Mouse (Mus musculus): ENCODE measurements at regions not wholly inside any gene's neighbourhood (a gene's known extent, or its start where the extent isn't known, plus 50 kb on each side); places are given as distances from the start of the nearest gene placed in this dataset.
"Not testable (repeated sequence)": the region's sequence is repeated elsewhere in the genome, so short reads cannot be mapped to it uniquely, and the experiment has no call there.

DNA sequence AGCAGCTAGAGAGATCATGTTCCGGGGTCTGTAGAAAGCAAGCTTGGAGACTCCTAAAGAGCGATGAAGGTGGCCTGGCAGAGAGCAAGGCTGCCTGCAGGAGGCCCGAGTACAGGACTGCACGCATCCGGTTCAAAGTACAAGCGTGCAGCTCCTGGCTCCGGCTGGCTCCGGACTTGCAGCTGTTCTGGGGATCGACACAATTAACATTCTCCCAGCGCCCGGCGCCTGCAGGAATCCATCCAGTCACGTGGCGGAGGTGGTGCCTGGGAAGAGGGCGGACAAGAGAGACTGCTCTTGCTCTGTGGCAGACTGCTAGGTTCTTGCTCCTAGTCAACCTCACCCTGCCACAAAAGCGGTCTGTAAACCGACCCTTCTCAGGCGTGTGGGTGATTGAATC is 86.9 kb downstream of the Bdh1 start:
- CTCF ChIA-PET: no interaction called here

DNA sequence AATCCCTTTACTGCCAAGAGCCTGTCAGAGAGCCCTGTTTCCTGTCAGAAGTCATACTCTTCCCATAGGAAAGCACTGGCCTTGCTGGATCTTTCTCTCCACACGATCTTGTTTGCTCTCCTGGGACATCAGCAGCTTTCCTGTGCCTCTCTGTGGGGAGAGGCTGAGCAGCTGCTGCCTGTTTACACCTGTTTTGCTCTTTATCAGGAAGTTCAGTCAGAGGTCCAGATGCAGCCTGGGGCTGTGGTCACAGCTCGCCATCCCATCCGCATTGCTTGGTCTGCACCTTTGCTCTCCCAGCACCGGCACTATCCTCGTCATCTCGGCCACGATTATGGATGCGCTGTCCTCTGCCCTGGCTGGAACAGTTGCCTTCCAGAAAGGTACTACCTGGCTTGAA is 88.0 kb downstream of the Bdh1 start:
- CTCF ChIA-PET: no interaction called here

DNA sequence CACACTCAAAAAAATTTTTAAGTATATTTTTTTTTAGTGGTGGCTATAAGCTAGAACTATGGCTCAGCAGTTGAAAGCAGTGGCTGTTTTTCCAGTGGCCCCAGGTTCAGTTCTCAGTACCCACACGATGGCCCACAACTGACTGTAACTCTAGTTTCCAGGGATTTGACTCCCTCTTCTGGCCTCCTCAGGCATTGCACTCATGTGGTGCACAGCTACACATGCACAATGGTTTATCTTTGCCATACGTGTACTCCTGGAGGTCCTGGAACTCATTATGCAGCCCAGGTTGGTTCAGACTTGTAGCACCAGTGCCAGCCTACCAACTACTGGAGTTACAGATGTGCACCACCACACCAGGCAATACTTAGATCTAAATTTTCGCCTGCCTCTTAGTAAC is 96.7 kb downstream of the Bdh1 start:
- CTCF ChIA-PET: no interaction called here

DNA sequence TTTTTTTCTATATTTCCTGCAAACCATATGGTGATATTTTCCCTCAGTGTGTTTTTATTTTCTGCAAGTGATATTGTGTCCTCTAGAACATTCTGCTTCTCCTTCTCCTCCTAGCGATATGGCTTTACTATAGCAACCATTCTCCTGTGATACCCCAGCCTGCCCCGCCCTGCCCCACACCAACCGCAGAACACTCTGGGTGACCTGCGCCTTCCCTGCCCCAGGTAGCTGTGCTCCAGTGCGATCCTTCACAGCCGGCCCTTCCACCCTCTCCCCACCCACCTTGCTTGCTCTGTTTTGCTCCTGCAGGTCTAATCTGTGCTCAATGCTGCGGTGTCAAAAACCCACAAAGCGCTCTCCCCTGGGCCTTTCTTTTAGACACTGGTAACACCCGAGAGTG is 98.0 kb downstream of the Bdh1 start:
- CTCF ChIA-PET: no interaction called here

DNA sequence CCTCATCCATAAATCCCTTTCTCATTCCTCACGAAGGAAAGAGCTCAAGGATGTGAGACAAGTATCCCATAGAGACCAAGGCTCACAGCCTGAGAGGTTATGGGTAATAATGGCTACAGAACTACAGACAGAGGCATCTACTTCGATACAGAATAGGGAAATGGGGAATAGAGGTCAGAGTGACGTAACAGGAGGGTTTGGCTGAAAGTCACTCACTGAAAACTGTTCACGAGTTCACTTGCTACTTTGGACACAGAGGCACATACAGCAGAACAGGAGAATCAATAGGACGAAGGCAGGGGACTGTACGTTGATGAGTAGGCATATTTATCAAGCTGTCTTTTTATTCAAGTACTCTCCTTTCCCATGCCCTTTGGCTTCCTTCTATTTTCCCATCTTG is 99.7 kb downstream of the Bdh1 start:
- CTCF ChIA-PET: no interaction called here

DNA sequence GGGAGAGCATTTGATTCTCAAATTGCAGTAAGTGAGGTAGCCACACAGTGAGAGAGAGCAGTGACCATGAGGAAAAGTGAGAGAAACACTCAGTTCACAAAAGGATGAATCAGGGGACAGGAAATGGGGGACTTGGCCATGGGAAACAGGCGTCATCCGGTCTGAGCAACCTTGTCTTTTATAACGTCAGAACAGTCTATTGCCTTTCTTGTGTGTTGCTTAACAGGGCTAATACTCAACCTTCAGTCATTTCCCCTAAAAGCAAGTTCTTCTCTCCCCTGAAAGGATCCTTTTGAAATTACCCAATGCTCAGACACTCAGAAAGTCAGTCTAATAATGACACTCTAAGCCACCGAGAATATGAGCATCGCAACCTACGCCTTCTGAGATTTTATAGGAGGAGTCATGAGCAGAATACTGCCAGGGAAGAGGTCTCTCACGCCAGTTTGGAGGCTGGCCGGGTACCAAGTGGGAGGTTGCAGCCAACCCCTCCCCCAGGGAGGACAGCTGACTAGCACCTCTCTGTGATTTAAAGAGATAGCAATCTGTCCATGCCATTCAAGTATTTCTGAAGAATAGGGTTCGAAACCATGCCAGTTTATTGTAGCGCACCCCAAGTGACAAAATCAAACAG is 104.7 kb downstream of the Bdh1 start:
- CTCF ChIA-PET: no interaction called here

DNA sequence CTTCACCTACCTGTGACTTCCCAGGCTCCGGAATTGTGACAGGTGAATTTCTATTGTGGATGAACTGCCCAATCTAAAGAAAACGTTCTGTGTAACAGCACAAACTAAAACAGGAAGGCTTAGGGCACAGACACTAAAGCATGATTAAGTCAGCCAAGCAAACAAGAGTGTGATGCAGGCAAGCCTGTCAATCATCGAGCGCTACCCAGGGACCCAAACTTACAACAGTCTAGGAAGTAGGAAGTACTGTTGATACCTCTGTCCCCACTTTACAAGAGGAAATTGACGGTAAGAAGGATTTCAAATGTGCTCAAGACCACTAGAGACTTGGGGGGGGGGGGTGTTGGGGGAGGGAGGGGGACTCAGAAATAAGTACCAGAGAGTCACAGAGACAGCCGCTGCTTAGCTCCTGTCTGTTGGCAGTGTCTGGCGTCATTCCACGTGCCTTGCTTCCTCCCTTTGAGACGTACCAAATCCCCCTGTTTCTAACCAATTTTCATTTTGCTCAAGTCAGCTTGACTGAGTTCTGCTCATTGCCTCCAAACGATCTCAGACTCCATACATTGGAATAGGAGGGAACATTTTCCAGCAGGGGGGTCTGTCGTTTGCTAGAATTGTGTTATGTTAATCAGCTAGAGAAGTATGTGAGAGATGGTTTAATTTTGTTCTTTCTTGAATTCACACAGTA is 106.7 kb downstream of the Bdh1 start:
- CTCF ChIA-PET: interaction anchor here (0.6 kb wide), 1 partner anchor 43 kb away, joined by 4 read pairs; no protein-coding TSS in a partner anchor

DNA sequence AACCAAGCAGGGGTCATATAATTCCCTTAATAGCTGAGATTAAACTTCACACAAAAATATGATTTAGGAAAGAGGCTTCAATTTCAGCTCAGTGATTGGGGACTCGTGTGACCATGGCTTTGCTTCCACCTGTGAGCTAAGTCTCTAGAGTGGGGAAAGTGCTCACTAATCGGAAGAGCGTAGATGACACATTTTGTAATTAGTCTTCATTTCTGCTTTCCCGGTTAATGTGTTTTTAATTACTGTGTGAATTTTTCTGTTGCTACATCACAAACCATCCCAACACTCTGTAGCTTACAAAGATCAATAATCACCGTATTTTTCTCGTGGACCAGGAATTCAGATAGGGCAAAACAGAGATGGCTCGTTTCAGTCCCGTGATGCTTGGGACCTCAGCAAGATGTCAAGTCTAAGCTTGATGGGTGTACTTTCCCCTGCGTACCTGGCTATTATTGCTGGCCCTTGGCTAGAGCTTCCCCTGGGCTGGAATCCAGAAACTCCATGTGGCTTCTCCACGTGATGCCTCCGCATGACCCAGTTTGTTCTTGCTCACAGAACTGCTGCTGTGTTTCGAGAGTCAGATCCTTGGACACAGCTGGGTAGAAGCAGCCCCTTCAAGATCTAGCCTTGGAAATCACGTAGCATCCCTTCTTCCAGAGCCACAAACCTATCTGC is 107.3 kb downstream of the Bdh1 start:
- CTCF ChIA-PET: interaction anchor here (0.6 kb wide), 1 partner anchor 44 kb away, joined by 4 read pairs; no protein-coding TSS in a partner anchor

DNA sequence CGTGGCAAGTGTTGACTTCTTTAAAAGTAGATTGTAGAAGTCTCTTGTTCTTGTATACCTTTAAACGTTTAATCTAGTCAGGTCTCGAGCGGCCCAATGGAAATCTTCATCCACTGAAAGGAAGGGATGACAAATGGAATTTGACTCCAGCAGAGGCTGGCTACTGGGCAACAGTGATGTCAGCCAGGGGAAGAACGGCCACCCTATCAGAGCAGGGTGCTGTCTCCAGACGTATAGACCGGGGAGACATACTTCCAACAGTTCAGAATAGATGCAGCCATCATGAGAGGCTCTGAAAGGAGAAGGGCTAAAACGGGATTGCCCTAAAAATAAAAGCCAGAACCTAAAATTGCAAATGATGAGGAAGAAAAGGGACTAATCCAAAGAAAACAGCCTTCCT is 108.0 kb downstream of the Bdh1 start:
- CTCF ChIA-PET: no interaction called here

DNA sequence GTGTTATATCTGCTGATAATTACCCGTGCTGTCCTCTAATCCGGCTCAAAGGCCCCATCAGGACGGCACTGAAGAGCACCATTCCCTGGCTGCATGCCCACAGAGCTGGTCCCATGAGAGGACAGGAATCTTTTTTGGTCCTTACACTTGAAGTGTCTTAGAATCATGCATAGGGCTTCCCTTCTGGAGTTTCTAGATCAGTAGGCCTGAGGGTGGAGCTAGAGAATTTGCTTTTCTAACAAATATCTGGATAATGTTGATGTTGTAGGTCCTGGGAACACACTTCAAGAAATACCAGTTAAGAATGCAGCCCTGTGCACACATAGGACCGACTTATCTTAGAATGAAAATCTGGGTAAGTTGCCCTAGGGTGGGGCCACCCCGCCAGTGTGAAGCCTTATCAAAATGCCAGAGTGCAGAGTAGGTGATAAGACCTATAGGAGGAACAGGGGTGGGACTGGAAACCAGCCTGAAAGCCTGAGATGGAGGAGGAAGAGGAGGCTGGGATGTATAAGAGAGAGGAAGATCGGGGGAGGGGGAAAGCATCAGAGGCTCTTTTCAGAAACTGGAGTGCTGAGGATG is 111.2 kb downstream of the Bdh1 start:
- CTCF ChIA-PET: no interaction called here

DNA sequence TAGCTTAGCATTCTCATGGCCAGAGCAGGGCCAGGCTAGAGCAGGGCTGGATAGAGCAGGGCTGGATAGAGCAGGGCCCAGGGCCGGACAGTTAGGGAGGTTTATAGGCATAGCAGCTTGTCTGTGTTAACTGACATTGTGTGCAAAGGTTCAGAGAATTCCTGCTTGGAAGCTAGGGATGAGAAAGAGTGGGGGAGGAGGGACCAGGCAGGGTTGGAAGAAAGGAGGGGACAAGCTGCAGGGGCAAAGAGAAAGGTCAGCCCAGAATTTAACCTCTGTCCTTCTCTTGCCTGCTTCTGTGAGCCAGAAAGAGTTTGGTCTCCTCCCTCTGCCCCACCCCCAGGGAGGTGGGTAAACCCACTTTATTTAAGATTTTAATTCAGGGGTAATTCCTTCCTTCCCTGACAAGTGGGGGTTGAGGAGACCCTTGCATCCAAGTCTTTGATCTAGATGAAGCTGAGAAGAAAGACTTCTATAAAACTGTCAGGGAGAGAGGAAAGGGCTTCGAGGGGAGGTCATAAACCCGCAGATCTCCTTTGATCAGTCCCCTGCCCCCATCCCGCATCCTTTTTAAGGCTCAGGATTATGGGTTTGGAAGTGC is 112.9 kb downstream of the Bdh1 start:
- CTCF ChIA-PET: no interaction called here

DNA sequence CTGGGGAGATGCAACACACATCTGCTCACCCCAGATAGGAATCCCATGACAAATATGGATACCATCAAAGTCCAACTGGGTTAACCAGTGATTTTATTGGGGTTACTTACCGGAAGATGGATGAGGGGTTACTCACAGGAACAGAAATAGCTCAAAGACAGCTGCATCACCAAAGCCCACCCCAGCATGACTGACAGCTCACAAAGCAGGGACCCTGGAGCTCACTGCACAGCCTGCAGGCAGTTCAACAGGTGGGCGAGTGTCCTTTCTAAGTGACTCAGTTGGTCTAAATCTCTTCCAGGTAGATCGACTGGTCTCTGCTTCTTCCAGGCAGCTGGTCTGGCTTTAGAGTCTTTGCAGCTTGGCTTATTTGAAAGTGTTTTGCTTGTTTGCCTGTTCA is 114.2 kb downstream of the Bdh1 start:
- CTCF ChIA-PET: no interaction called here

DNA sequence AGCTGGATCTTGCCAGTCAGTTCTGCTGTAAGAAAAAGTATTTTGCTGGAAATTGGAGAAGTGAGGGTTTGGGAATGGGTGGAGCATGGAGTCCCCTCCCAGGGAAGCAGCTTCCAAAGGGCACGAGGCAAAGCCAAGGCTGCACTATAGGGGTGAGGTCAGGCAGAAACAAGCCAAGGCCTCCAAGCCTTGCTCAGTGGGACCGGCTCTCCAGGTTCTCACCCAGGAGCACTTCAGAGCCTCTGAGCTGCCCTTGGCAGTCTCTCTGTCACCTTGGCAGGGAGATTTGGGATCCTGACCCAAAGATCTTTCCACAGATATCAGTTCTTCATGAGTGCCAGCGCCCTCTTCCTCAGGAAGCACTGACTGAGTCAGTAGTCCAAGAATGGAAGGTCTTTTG is 116.5 kb downstream of the Bdh1 start:
- CTCF ChIA-PET: no interaction called here

DNA sequence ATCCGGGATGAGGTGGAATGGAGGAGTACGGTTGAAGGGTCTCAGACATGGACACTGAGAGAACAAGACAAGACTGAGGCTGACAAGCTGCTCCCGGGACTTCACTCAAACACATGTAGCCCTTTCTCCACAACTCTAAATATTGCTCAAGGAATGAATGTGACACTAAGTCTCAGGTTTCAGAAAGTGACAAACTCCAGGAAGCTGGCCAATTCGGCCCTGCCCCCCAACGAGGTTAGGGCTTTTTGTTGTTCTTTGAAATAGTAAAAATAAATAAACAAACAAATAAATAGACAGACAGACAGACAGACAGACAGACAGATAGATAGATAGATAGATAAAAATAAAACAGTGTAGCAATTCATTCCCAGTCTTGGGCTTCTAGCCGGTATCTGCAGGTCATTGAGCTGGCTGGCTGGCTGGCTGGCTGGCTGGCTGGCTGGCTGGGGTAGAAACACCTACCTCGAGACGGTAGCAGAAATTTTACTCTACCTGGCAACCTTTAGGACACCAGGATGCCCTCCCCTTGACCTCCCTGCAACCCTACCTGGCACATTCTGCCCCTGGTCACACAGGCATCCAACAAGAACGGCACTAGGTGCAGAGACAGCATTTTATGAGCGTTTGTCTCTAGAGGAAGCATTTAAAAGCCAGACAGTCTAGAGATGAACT is 119.6 kb upstream of the Dlg1 start:
- CTCF ChIA-PET: no interaction called here

DNA sequence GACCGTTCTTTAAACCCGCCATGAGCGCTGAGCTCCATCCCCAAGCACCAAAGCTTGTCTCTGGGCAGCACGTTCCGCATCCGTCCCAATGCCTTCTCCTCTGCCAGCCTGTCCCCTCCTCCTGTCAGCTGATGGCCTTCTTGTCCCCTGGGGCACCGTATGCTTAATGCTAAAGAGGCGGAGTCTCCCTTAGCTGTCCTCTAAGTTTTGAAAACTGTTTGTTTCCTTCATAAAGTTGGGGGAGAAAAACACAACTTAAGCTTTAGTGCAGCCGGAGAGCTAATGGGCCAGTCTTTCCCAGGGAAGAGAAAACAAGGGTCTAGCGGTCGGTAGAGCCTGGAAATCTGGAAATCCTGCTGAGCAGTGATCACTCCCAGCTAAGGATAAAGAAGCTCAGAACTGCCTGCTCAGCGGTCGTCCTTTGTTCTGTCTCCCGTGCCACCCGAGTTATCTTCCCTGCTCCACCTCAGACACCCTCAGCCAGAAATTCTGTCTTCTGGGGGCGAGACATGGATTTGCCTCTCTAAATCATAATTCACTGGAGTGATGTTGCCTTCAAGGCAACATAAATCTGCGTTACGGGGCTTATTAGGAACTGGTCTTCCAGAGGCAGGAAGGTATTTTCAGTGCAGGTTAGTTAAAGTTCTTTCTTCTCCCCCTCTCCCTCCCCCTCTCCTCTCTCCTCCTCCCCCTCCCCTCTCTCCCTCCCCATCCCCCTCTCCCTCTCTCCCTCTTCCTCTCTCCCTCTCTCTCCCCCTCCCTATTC is 117.0 kb upstream of the Dlg1 start:
- CTCF ChIA-PET: no interaction called here

DNA sequence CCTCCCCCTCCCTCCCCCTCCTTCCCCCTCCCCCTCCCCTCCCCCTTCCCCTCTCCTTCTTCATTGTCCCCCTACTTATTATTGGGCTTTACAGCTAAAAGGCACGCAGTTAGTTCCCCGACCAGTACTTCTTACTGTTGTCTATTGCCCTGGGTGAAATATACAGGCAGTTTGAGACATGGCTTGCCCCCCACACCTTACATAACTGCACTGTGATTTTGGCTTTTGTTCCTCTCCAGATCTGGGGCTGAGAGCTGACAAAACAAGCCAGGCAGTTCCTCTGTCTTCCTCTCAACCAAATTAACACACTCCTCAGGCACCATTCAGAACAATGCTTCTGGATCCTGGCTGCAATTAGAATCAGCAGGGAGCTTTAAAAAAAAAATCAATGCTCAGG is 116.4 kb upstream of the Dlg1 start:
- CTCF ChIA-PET: no interaction called here

DNA sequence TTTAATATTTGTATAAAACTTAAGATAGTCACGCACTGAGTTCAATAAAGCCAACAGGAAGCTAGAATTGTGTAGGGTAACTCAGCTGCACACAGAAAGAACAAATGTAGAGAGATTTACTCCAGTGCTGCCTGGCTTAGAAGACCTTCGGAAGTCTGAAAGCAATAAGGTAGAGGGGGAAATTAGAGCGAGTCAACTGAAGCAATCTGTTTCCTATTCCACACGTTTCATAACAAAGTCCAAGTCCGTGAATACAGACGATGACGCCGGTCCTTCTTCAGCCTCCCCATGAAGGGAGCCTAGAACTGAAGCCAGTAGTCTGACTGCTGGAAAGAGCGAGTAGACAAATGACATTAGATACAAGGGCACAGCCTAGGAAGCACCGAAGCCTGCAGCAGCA is 115.9 kb upstream of the Dlg1 start:
- CTCF ChIA-PET: no interaction called here

DNA sequence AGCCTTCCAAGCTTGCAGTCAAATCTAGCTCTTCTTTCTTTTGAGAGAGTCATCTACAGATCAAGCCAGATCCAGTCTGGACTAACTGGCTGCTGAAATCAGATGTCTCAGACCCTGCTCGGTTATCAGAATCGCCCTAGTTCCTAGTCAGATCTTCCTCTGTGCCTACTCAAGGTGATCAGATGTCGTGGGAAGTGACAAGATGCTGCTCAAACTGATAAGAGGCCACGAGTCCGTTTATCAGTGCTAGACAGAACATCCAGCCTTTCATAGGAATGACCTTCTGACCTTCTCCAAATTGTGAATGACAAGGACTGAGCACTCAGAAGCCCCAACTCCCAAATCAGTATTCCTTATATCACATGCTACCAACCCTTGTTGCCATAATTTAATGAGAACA is 113.3 kb upstream of the Dlg1 start:
- CTCF ChIA-PET: no interaction called here

DNA sequence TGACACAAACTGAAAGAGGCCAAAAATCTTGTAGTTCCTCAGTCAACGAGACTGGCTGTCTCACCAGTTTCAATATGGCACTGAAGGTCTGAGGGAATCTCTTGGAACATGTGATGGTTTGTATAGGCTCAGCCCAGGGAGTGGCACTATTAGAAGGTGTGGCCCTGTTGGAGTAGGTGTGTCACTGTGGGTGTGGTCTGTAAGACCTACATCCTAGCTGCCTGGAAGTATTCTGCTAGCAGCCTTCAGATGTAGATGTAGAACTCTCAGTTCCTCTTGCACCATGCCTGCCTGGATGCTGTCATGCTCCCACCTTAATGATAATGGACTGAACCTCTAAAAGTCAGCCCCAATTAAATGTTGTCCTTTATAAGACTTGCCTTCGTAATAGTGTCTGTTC is 112.7 kb upstream of the Dlg1 start:
- CTCF ChIA-PET: not testable (repeated sequence)

DNA sequence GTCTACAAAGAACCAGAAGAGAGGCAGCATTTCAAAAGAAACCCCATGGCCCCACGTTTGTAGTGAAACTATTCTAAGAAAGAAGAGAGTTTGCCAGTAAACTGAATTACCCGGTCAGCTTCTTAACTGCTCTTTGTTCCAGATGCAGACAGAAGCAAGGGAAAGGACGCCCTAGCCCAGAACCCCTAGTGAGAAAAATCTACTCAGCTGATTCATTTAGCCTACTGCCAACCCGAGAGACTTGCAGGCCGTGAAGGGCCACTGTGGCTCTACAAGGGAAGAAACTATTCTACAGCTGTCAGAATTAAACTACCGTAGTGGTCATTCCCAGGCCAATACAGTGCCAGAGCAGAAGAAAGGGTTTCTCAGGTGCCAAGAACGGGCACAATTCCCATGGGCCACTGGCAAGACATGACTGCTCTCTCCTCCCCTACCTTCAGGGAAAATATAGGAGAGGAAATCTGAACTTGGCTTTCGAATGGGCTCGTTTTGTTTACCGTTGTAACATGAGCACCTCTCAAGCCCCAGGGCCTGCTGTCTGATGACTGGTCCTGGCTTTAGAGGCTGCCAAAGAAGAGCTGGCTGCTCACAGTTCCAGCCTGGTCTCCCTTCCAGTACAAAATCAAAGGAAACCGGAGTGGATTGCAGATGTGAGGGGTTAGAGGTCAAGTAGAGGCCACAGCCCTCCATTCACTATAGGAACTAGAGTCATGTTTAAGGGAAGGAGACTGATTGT is 111.7 kb upstream of the Dlg1 start:
- CTCF ChIA-PET: no interaction called here

Data from spleen, embryonic (tissue).